Mouse (Mus musculus): ENCODE results near the gene Banp. TPM values are rescaled to one million over a fixed set of nuclear protein-coding genes. Genes with fewer than 3 reads are reported as not detected.

Banp gene
- polyA plus RNA-seq, 1 experiment from 2014 or later = 54.7 TPM

DNA sequence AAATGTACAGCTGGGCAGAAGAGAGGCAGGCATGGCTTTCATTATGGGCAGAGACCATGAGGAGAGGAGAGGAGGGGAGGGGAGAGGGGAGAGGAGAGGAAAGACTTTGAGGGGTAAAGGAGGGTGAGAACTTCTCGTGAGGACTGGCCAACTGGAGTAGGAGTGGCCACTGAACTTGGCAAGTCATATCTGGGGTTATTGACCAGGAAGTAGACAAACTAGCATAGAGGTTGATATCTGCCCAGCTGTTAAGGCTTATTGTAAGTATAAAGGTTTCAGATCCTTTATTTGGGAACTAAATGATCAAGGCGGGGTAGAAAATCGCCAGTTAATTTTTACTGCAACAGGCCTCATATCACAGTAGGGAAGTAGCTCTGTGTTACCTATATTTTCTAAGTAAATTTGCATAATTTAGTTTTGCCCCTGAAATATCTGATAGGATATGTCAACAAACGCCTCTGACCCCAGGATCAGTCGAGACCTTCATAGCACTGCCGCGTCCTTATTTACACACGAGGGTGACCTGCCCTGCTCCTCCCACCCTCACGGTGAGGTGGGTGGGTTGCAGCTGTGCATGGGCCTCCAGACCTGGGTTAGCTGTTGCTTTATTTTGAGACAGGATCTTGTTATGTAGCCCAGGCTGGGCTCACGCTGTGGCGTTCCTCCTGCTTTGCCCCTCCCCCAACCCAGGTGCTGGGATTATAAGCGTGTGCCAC, 113.1 kb downstream of the Banp start:
- ATAC-seq = no peak
- 86% methylated on average over 12 of the region's 12 CpGs for WGBS
- Histone ChIP-seq H3K9me3 (replicated peaks; ENCODE audit: control insufficient read depth, low read length, poor library complexity, severe bottlenecking) (no peaks in the 10 kb centered on the region), H3K36me3 (ENCODE audit: control insufficient read depth, insufficient read depth, low read length) (no peaks in the 10 kb centered on the region), H3K27ac (ENCODE audit: low read length) (no peak overlapping the region), H3K4me1 (ENCODE audit: control insufficient read depth, insufficient read depth, low read length) (no peaks in the 10 kb centered on the region), H3K9ac (ENCODE audit: low read depth, low read length) (no peak overlapping the region), H3K4me3 (ENCODE audit: low read depth, low read length) (no peak overlapping the region), H3K27me3 (ENCODE audit: control insufficient read depth, insufficient read depth, low read depth, low read length) (no peaks in the 10 kb centered on the region), H3K4me2 (ENCODE audit: low read length) (no peak overlapping the region)

DNA sequence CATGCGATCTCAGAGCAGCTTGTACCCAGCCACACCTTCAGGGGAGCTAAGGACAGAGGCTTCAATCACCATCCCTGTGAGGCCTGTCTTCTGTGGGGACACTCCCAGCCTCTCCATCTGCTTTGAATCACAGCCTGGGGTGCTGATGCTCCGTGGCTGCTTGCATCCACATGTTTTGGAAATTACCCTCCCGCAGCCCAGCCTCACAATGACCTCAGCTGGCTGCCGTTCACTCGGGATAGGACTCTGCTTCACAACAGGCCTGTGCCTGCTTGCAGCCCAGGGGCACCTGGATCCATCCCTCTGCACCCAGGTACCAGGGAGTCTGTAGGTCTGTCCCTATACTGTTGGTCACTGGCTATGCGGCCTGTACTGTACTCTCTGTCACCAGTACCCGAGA, 114.8 kb downstream of the Banp start:
- H3K9me3 ChIP-seq (replicated peaks; ENCODE audit: control insufficient read depth, low read length, poor library complexity, severe bottlenecking) = no peaks in the 10 kb centered on the region
- no peak overlapping the region for H3K27ac ChIP-seq (ENCODE audit: low read length)
- H3K36me3 ChIP-seq (ENCODE audit: control insufficient read depth, insufficient read depth, low read length) = no peaks in the 10 kb centered on the region
- no peaks in the 10 kb centered on the region for H3K27me3 ChIP-seq (ENCODE audit: control insufficient read depth, insufficient read depth, low read depth, low read length)
- H3K9ac ChIP-seq (ENCODE audit: low read depth, low read length) = no peak overlapping the region
- no peak overlapping the region for H3K4me3 ChIP-seq (ENCODE audit: low read depth, low read length)
- no peak for ATAC-seq
- H3K4me1 ChIP-seq (ENCODE audit: control insufficient read depth, insufficient read depth, low read length) = no peaks in the 10 kb centered on the region
- WGBS = 75% methylated on average over 7 of the region's 7 CpGs
- H3K4me2 ChIP-seq (ENCODE audit: low read length) = no peak overlapping the region

DNA sequence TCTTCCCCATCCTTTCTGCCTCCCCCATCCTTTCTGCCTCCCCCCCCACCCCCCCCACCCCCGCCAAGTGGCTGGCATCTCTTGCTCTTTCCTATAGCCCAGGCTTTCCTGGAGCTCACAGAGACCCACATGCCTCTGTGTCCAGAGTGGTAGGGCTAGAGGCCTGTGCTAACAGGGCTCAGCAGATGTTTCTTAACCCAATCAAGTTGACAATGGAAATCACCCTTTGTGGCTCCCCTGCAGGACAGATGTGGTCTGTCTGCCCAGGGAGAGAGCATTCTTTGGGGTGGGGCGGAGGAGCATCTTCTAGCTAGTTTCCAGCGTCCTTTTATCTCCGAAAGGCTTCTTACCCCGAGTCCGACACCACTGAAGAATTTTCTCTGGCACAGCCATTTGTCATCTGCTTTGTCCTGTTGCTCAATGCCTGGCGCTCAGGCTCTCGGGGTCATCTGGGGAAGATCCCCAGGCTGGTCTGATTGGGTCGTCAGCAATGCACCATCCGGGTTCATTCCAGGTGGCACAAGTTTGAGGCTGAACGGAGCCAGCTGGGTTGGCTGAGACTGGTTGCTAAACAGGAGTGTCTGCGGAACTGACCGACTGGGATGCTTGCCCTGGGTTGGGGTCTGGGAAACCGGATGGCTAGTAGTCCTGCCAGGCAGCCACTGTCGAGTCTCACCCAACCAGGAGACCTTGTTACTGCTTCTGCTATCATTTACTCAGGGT, 118.4 kb downstream of the Banp start:
- H3K36me3 ChIP-seq (ENCODE audit: control insufficient read depth, insufficient read depth, low read length) = no peaks in the 10 kb centered on the region
- WGBS = 71% methylated on average over 15 of the region's 15 CpGs
- no peak overlapping the region for H3K4me2 ChIP-seq (ENCODE audit: low read length)
- no peak for ATAC-seq
- H3K9ac ChIP-seq (ENCODE audit: low read depth, low read length) = no peak overlapping the region
- H3K9me3 ChIP-seq (replicated peaks; ENCODE audit: control insufficient read depth, low read length, poor library complexity, severe bottlenecking) = no peaks in the 10 kb centered on the region
- no peaks in the 10 kb centered on the region for H3K27me3 ChIP-seq (ENCODE audit: control insufficient read depth, insufficient read depth, low read depth, low read length)
- no peak overlapping the region for H3K4me3 ChIP-seq (ENCODE audit: low read depth, low read length)
- no peak overlapping the region for H3K27ac ChIP-seq (ENCODE audit: low read length)
- no peaks in the 10 kb centered on the region for H3K4me1 ChIP-seq (ENCODE audit: control insufficient read depth, insufficient read depth, low read length)

DNA sequence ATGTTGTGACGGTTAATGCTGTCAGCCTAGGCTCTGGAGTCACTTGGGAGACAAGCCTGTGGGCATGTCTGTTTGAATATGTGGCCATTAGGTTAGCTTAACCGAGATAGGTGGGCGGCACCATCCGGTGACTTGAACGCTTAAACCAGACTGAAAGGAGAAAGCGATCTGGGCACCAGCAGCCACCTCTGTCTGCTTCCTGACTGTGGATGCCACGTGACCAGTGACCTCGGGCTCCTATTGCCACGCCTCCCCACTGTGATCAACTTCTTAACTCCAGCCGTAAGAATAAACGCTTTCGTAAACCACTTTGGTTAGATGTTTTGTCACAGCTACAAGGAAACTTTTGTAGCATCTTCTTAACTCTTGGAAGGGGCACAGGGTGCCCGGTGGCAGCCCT, 119.1 kb downstream of the Banp start:
- H3K4me1 ChIP-seq (ENCODE audit: control insufficient read depth, insufficient read depth, low read length) = no peaks in the 10 kb centered on the region
- 80% methylated on average over 13 of the region's 13 CpGs for WGBS
- H3K9ac ChIP-seq (ENCODE audit: low read depth, low read length) = no peak overlapping the region

DNA sequence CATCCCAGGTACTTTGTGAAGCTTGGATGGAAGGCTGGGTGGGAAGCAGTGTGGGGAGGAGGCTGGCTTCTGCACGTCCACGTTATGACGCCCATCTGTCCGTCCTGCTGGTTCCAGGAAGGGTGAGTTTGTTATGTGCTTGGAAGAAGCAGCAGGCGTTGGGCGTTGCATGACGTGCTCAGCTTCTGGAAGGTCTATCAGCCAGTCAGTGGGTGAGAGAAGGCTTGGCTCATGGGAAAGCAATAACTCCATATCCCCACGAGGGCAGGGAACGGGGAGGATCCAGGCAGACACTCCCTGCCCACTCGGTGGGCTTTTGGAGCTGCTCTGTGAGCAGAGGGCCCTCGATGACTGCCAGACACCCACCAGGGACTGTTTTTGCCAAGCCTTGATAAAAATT, 119.7 kb downstream of the Banp start:
- WGBS = 91% methylated on average over 11 of the region's 11 CpGs
- Histone ChIP-seq H3K36me3 (ENCODE audit: control insufficient read depth, insufficient read depth, low read length) (no peaks in the 10 kb centered on the region), H3K27me3 (ENCODE audit: control insufficient read depth, insufficient read depth, low read depth, low read length) (no peaks in the 10 kb centered on the region), H3K4me1 (ENCODE audit: control insufficient read depth, insufficient read depth, low read length) (no peaks in the 10 kb centered on the region), H3K4me2 (ENCODE audit: low read length) (no peak overlapping the region), H3K9ac (ENCODE audit: low read depth, low read length) (no peak overlapping the region), H3K9me3 (replicated peaks; ENCODE audit: control insufficient read depth, low read length, poor library complexity, severe bottlenecking) (no peaks in the 10 kb centered on the region), H3K4me3 (ENCODE audit: low read depth, low read length) (no peak overlapping the region), H3K27ac (ENCODE audit: low read length) (no peak overlapping the region)
- no peak for ATAC-seq

More for the DNA sequence above, 119.1 kb downstream of the Banp start:
- no peak for ATAC-seq
- Histone ChIP-seq H3K4me2 (ENCODE audit: low read length) (no peak overlapping the region), H3K9me3 (replicated peaks; ENCODE audit: control insufficient read depth, low read length, poor library complexity, severe bottlenecking) (no peaks in the 10 kb centered on the region), H3K4me3 (ENCODE audit: low read depth, low read length) (no peak overlapping the region), H3K36me3 (ENCODE audit: control insufficient read depth, insufficient read depth, low read length) (no peaks in the 10 kb centered on the region), H3K27me3 (ENCODE audit: control insufficient read depth, insufficient read depth, low read depth, low read length) (no peaks in the 10 kb centered on the region), H3K27ac (ENCODE audit: low read length) (no peak overlapping the region)

DNA sequence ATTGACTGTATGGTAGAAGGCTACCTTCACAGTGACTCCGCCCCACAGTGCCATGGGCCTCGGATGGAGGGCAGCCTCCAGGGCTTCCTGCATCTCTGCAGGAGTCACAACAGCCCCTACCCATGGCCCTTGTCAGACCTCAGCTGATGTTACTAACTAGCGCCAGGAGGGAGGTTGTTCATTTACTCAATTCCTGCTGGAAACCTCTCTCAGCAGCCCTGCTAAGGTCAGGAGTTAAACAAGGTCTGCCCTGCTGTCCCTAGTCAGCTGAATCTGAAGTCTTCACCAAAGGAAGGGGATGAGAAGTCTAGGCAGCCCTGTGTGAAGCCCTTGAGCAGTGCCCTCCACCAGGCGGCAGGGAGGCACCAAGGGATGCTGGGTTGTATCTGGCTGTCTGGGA, 121.6 kb downstream of the Banp start:
- no peaks in the 10 kb centered on the region; the same call in 1 of the 2 replicates for H3K4me1 ChIP-seq (ENCODE audit: control insufficient read depth, insufficient read depth, low read length)
- 62% methylated on average over 4 of the region's 4 CpGs for WGBS
- no peaks in the 10 kb centered on the region for H3K36me3 ChIP-seq (ENCODE audit: control insufficient read depth, insufficient read depth, low read length)
- no peak overlapping the region for H3K4me3 ChIP-seq (ENCODE audit: low read depth, low read length)
- H3K27me3 ChIP-seq (ENCODE audit: control insufficient read depth, insufficient read depth, low read depth, low read length) = no peaks in the 10 kb centered on the region
- no peak for ATAC-seq
- no peaks in the 10 kb centered on the region for H3K9me3 ChIP-seq (replicated peaks; ENCODE audit: control insufficient read depth, low read length, poor library complexity, severe bottlenecking)
- no peak overlapping the region for H3K4me2 ChIP-seq (ENCODE audit: low read length)
- no peak overlapping the region for H3K9ac ChIP-seq (ENCODE audit: low read depth, low read length)
- no peak overlapping the region for H3K27ac ChIP-seq (ENCODE audit: low read length)

DNA sequence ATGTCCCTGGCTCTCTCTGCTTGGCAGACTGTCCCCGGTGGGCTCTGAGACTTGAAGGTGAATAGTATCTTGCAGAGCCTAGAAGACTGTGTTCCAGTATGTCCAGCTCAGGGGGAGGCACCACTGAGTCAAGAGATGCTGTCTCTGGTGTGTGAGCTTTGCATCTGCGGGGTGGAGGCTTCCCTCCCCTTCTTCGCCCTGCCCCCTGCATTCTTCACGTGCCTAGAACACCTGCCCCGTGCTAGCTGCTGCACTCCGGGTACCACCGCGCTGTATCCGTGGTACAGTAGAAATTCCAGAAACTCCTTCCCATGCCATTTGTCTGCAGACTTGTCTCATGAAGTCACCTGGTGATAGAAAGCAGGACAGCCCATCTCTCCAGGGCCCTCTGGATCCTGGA, 124.4 kb downstream of the Banp start:
- 79% methylated on average over 9 of the region's 9 CpGs for WGBS

DNA sequence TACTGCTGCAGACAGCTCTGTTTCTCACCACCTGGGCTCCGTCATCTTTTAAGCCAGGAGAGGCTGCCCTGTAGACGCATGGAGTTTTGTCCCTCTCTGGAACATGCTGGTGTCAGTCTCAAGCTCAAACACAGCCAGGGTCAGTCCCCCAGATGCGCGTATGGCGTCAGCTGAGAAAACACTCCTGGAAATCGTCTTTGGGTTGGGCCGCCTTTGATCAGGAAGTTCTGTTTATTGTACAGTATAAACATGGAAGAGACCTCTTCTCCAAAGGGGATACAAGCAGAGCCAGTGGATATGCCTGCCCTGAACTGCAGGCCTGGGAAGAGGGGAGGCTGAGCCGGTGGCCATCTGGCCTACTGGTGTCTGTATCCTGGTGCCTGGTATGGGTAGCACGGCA, 124.9 kb downstream of the Banp start:
- no peak overlapping the region for H3K9ac ChIP-seq (ENCODE audit: low read depth, low read length)
- WGBS = 88% methylated on average over 9 of the region's 9 CpGs
- H3K36me3 ChIP-seq (ENCODE audit: control insufficient read depth, insufficient read depth, low read length) = no peaks in the 10 kb centered on the region
- H3K9me3 ChIP-seq (replicated peaks; ENCODE audit: control insufficient read depth, low read length, poor library complexity, severe bottlenecking) = no peaks in the 10 kb centered on the region
- no peak overlapping the region for H3K4me3 ChIP-seq (ENCODE audit: low read depth, low read length)
- H3K27me3 ChIP-seq (ENCODE audit: control insufficient read depth, insufficient read depth, low read depth, low read length) = no peaks in the 10 kb centered on the region
- H3K4me2 ChIP-seq (ENCODE audit: low read length) = no peak overlapping the region
- ATAC-seq = no peak
- peaks cover 3% of the 10 kb centered on the region; the same call in 1 of the 2 replicates for H3K4me1 ChIP-seq (ENCODE audit: control insufficient read depth, insufficient read depth, low read length)
- H3K27ac ChIP-seq (ENCODE audit: low read length) = no peak overlapping the region

More for the DNA sequence above, 124.4 kb downstream of the Banp start:
- H3K9ac ChIP-seq (ENCODE audit: low read depth, low read length) = no peak overlapping the region
- no peak overlapping the region for H3K27ac ChIP-seq (ENCODE audit: low read length)
- H3K27me3 ChIP-seq (ENCODE audit: control insufficient read depth, insufficient read depth, low read depth, low read length) = no peaks in the 10 kb centered on the region
- peaks cover 3% of the 10 kb centered on the region; the same call in 1 of the 2 replicates for H3K4me1 ChIP-seq (ENCODE audit: control insufficient read depth, insufficient read depth, low read length)
- no peak overlapping the region for H3K4me2 ChIP-seq (ENCODE audit: low read length)
- H3K36me3 ChIP-seq (ENCODE audit: control insufficient read depth, insufficient read depth, low read length) = no peaks in the 10 kb centered on the region
- no peak overlapping the region for H3K4me3 ChIP-seq (ENCODE audit: low read depth, low read length)
- no peak for ATAC-seq
- no peaks in the 10 kb centered on the region for H3K9me3 ChIP-seq (replicated peaks; ENCODE audit: control insufficient read depth, low read length, poor library complexity, severe bottlenecking)

DNA sequence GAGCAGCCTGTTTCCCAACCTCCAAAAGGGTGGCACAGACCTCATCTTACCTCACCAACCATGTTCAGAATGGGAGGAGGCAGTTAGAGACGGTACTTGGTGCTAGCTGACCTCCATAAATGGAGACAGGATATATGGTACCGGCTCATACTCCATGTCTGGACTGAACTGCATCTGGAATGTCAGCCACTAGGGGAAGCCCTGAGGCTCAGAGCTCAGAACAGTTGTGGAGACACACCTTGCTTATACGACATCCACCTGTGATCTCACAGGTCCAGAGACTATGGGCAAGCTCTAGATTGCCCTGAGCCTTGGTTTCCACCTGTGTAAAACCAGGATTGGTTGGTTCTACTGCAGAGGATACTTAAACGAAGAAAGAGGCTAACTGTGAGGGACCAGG, 125.4 kb downstream of the Banp start:
- 82% methylated on average over 4 of the region's 4 CpGs for WGBS
- H3K4me3 ChIP-seq (ENCODE audit: low read depth, low read length) = no peak overlapping the region
- no peaks in the 10 kb centered on the region for H3K27me3 ChIP-seq (ENCODE audit: control insufficient read depth, insufficient read depth, low read depth, low read length)
- H3K4me1 ChIP-seq (ENCODE audit: control insufficient read depth, insufficient read depth, low read length) = peaks cover 3% of the 10 kb centered on the region; the same call in 1 of the 2 replicates
- H3K27ac ChIP-seq (ENCODE audit: low read length) = no peak overlapping the region
- no peak overlapping the region for H3K4me2 ChIP-seq (ENCODE audit: low read length)
- no peak overlapping the region for H3K9ac ChIP-seq (ENCODE audit: low read depth, low read length)
- no peaks in the 10 kb centered on the region for H3K9me3 ChIP-seq (replicated peaks; ENCODE audit: control insufficient read depth, low read length, poor library complexity, severe bottlenecking)
- no peaks in the 10 kb centered on the region for H3K36me3 ChIP-seq (ENCODE audit: control insufficient read depth, insufficient read depth, low read length)
- no peak for ATAC-seq

Measured in midbrain, embryonic 16.5 days (tissue).